Mouse (Mus musculus) embryo, embryonic 11 days (tissue): Measurements from ENCODE around the gene Olfr813.
"Not testable (repeated sequence)": the region's sequence is repeated elsewhere in the genome, so short reads cannot be mapped to it uniquely, and the experiment has no call there.

Source experiments
- DNase-seq: peaks from one replicate; pipeline ENCODE4 v3.0.0-alpha.2; 2015

The Olfr813 gene

DNA sequence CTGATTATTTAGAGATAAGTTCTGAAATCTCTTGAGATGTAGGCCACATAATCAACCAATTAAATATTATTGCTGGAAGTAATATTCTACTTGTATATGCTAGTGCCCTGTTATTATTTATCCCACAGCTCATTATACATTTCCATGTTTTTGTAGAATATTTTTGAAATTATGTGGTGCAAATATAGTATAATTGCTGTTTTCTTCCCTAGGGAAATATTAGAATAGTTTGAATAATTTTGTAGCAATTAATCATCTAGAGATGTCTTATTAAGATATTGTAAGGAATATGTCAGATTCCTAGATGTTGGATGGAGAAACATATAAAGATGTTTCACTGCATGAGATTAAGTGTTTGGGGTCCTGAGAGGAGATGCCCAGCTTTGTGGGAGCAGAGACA lies at the start of gene Olfr813:
TSS of gene Olfr813 (plus strand) at position 301 of the 400 bp plus-strand sequence.
- DNase-seq, result no peak

DNA sequence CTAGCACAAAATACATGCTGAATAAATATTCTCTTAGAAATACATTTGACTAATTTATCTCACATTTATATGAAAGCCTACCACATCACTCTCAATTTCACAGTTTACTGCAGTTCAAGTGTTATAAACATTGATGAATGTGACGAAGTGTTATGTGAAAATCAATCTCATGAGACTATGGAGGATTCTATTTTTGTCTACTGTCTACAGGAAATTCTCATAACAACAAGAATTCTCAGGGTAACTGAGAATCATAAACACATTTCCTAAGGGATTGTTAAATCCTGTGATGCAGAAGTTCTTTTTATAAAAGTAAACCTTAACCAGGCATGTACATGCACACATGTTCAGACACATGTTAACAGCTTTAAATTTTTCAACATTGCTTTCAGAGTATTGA lies 9.2 kb upstream of the Olfr813 start, which contains the start of gene Olfr812:
TSS of gene Olfr812 (minus strand) at position 101 of the 400 bp plus-strand sequence.
- DNase-seq, result no peak

DNA sequence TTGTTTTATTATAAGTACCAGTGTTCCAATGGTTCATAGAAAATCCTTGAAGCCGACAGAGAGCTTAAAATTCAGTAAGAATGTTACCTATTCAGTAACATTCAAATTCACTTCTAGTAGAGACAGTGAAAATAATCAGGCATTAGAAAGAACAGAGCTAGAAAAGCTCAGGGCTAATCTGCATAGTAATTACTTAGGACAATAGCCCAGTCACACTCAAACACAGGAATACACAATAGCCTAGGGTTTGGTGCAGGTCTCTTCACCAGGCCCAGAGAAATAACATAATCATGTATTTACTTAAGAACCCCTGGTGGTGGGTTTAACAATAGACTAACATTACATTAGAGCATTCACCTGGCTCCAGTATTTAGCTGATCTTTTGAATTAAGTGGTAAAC lies 7.8 kb upstream of the Olfr813 start:
- DNase-seq, result no peak

DNA sequence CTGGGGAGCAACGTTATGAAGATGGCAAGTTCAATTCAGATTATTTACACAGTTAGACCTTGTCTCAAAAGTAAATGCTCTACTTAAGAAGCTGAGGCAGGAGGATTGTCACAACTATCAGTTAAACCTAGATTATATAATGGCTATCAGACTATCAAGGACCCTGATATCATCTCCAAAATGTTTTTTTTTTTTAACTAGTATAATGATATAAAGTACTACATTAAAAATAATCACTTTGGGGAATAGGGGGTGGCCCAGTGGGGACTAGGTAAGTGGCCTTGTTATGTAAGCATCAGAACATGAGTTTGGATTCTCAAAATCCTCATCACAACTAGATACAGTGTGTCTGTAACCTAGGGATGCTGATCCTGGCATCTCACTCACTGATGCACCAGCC lies 24.6 kb downstream of the Olfr813 start, which contains the start of gene Olfr814:
TSS of gene Olfr814 (minus strand) at position 101 of the 400 bp plus-strand sequence.
- not testable (repeated sequence) for DNase-seq

DNA sequence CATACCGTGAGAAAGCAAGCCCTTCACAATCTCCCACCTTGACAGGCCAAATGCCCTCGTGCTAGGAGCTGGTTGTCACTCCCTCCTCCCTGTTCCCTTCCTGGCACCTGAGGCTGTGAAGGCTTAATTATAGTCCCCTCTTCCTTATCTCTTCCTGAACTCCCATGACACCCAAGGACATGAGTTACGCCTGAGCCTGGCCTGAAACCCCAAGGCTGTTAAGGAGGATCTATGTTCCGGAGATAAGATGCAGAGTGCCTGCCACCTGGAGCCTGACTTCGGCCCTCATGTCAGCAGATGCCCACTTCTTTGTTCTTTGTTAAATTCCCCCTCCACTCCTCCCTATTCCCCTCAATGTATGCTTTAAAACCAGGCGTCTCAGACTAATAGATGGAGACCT lies 30.3 kb downstream of the Olfr813 start:
- DNase-seq, result not testable (repeated sequence)

DNA sequence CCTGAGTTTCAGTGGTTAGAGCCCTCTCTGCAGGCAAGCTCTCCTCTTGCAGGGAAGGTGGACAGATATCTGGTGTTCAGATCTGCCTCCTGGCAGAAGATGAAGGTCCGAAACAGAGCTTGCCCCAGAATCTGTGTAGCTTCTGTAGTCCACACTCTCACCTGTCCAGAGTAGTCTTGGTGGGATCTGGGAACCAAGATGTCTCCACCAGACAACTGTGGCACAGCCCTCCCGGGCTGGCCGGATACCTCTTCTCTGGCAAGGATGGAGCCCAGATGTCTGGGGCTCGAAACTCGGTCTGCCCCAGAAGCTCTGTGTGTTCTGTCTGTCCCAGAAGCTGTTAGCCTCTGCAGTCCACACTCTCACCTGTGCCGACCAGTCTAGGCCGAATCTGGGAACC lies 30.8 kb downstream of the Olfr813 start:
- no peak for DNase-seq

DNA sequence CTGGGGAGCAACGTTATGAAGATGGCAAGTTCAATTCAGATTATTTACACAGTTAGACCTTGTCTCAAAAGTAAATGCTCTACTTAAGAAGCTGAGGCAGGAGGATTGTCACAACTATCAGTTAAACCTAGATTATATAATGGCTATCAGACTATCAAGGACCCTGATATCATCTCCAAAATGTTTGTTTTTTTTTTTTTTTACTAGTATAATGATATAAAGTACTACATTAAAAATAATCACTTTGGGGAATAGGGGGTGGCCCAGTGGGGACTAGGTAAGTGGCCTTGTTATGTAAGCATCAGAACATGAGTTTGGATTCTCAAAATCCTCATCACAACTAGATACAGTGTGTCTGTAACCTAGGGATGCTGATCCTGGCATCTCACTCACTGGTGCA lies 50.6 kb downstream of the Olfr813 start, which contains the start of gene Olfr815:
TSS of gene Olfr815 (minus strand) at position 101 of the 400 bp plus-strand sequence.
- DNase-seq, result not testable (repeated sequence)
